Mouse (Mus musculus) cerebellum, postnatal 25 days (tissue): ENCODE results near the gene Fras1.

Experiments
- DNase-seq, 2 experiments: peaks; one replicate each; pipeline ENCODE4 v3.0.0; 2021; ENCODE audit warnings: mixed read lengths in 2 of 2

Fras1 gene

DNA sequence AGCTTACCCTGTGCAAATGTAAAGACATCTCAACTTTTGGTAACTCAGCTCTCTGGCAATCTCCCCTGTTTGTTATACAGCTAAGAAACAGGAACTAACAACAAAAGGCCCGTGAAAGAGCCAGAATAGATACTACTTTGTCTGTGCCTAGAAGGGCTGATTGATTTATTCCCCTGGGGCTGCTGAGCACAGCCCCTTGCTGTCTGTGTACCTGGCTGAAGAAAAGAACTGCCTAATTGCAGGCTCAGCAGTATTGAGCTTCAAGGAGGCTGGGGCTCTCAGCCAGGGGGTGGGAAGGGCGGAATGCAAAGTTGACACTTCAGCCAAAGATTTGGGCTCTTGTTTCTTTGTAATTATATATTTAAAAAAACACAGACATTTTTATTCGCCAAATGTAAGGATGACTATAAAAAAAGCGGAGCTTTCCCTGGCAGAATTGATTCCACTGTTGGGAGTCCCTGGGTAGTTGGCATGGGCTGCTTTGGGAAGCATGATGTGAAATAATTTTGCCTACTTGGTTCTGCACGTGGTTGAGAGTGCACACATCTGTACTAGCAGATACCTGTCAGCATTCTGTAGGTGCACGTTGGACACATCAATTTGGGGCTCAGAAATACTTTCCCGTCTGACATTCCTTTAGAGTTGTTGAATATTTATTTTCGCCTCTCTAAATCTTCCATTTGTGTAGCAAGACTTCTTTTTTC lies 31.5 kb downstream of the Fras1 start:
- no peak for DNase-seq

- DNase-seq, result no peak
Observed at GRCm38 (mm10) chr5:96408291-96408690, 34.5 kb downstream of the Fras1 start.

GRCm38 (mm10) chr5:96412754-96413394 lies 39.1 kb downstream of the Fras1 start:
- DNase-seq, result no peak

DNA sequence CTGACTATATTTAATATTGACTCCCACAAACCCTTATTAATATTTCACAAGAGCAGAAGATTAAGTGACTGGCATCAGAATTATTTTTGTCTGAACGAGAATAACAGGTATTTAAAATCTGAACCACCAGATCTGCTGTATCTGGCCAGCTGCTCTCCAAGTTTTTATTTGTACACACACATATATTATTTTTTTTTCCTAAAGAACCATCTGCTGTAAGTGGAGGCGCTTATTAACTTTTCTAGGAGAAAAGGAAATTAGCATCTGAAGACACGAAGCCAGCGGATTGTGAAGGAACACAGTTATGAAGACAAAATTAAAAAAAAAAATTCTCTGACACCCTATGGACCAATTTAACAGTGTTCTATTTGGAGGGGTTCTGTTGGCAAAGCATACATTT lies 43.4 kb downstream of the Fras1 start:
- DNase-seq, result no peak

DNA sequence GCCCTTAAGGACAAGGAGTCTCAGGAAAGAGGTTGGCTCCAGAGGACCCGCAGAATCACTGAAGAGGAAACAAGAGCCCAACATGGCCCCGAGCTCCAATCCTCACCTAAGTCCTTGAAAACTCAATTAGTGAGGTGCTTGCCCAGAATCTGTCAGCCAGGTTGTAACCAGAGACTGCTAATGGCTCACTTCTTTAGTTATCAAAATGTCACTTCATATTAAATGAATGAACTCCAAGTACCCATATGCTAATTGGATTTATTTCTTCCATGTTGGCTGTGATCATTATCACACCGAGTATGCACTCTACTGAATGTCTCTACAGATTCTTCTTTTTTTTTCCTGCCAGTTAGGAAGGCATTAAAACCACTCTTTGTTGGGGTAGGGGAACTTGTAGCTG lies 47.8 kb downstream of the Fras1 start:
- DNase-seq, result no peak

DNA sequence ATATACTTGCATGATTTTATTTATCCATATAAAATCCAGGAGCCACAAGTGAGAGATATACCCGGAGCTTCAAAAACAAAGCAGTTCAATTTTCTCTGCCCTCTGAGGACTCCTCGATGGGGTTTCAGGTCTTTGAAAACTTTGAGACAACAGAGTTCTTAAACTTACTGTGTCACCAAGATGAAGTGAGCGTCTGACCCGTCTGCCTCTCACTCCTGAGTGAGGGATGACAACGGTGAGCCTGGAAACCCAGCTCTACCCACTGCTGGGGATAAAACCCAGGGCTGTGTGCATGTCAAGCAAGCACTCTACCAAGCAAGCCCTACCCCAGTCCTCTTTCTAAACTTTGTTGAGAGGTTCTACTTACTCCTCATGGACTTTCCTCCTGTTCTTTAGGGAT lies 49.0 kb downstream of the Fras1 start:
- DNase-seq, result no peak

DNA sequence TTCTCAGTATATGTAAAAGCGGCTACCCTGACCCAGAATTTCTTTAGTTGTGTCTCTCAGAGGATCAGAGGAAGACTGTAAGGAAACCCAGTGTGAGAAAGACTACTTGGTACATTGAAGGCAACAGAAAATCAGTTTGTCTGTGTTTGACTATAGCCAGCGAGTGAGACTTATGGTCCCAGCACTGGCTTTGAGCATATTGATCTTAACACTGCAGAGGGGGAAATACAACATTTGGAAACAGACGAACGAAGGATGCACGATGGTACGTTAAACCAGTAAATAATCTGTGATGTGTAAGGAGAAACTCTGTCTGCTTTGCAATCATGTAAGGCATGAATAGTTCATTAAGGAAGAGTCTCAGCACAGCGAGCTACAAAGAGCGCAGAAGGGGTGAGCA lies 51.6 kb downstream of the Fras1 start:
- no peak for DNase-seq

DNA sequence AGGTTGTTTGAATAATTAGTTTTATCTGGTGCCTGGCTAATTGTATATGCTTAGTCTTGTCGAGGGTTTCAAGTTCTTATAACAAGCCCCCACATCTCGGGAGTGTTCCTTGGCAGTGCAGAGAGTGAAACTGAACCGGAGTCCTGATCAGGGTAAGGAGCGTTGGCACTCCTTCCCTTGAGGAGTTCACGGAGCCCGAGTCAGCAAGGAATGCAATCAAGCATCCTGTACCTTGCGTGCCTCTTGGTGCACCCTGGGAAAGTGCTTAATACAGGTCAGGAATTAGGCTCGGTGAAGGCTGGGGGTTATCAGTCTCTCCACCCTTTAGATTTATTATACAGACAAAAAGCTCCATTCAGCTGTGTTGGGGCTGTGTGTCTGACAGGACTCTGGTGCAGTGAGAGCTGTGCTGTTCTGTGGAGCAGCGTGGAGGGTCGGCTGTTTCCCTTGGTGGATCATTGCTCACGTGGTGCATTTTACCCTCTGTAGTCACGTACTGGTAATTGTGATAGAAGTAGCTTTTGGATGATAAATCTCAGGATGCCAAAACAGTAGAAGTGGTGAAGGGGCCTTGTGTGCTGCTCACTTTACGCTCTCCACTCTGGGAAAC lies 55.9 kb downstream of the Fras1 start:
- no peak for DNase-seq

DNA sequence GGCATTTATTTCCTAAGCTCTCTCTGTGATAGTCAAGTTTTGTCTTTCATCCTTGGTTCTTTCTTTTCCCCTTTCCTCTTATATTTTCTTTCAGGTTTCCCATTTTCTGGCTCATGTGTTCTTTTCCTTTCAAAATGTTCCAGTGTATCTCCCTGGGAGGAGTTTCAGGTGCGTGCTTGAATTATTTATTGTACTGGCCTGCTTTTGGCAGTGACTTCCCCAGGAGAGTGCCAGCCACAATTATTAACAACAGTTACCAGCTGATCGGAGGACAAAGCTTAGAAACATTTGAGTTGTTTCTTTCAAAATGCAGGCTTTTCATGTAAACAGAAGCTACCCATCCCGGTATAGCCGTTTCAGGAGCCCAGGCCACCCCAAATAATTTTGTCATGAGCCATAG lies 64.1 kb downstream of the Fras1 start:
- DNase-seq, result no peak

GRCm38 (mm10) chr5:96439811-96440210 lies 66.1 kb downstream of the Fras1 start:
- DNase-seq, result no peak

GRCm38 (mm10) chr5:96447460-96447859 lies 73.7 kb downstream of the Fras1 start:
- no peak for DNase-seq

- DNase-seq, result no peak
Observed at GRCm38 (mm10) chr5:96452027-96452426, 78.3 kb downstream of the Fras1 start.

DNA sequence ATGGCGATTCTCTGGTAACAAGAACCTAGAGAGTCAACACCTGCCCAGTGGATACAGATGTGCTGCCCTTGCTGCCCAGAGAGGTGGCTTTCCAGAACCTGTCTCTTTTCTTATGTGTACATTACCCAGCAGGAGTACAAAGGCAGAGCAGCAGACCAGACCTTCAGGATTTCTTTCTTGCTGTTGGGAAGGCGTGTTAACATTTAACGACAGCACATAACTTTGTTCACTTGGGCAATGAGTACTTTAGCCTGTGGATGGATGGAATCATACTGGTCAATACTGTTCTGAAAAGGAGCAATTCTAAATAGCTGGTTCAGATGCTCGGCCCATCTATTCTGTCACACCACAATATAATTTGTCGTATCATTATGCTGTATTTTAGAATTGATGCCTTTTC lies 79.6 kb downstream of the Fras1 start:
- DNase-seq, result no peak

DNA sequence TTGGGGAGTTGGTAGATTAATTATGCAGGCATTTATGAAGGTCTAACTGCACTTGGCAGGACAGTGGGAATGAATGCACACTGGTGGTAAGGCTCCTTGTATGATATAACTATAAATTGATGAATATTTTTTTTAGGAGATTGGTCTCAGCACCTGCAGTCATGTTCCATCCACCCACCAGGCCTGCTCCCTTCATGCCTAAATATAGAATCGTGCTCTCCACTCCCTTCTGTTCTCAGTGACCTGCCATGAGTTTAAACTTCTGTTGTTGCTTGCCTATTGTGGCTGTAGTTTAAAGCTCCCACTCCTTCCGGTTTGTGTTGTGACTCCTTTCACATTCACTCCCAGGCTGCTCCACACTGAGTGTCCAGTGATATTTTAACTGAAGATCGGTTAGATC lies 80.7 kb downstream of the Fras1 start:
- no peak for DNase-seq

DNA sequence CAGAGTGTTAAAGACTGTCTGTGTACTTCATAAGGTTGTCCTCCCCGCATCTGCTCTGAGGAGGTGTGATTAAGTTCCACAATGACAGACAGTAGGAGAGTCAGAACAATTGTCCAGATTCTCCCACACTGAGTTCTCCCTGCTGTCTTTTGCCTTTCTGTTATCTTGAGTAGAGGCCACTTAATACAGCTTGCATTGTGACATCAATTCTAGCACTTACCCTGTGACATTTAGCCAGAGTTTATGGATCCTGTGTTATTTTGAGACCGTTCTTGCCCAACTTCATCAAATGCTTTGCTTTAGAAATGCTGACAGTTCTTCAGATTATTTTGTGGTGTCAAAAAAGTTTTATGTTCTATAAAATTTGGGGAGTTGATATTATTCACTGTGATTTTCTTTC lies 81.5 kb downstream of the Fras1 start:
- DNase-seq, result no peak

DNA sequence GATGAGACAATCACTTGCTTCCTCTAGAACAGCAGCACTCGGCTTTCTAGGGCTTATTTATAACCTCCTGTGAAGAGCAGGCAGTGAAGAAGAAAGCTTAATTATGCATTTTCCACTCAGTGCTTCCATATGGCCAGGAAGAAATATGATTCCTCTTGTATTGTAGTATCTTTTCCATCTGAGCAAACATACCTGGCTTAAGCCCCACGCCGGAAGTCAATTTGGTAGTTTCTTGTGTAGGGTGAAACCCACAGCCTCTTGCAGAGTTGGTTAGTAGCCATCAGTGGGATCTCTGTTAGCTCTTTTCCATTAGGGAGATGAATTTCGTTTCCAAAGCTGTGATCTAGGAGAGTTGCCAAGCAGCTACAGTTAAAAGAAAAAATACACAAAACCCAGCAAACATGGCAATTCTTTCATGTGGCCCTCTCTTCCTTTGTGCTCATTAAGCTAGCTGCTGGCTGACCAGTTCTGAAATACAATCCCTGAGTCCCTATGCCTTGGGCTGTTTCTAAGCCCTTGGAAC lies 83.7 kb downstream of the Fras1 start:
- no peak for DNase-seq

DNA sequence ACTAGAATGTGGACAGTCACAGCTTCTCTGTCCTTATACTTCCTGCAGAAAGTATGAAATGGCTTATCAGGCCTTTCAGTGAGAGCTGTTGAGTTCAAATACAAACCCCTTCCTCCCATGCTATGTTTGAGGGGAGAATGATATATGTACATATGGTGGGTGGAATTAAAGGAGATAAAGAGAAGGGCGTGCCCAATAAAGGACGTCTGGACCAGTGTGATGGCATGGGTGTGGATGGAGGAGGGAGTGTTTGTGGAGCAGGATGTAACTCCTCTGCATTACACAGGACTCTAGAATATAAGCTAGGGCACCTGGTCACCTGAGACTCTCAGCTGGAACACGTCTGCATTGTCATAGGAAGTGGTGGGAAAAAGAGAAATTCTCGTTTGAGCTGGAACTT lies 85.8 kb downstream of the Fras1 start:
- DNase-seq, result no peak

GRCm38 (mm10) chr5:96462197-96462596 lies 88.4 kb downstream of the Fras1 start:
- DNase-seq, result no peak

DNA sequence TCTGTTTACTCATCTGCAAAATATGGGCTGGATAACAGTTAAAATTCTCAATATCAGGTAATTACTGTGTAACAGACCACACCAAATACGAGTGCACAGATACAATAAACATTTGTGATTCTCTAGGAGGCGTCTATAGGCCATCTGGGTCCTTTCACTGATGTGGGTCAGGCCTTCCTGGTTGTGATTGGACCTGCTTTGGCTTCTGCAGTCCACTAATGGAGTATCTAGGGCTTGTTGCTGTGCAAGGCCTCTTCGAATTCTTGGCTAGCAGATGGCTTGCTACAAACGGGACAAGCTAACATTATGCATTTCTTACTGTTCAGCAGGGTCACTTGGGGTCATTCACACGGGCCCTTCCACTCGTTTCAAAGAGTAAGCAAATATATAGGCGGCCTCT lies 92.7 kb downstream of the Fras1 start:
- no peak for DNase-seq

- no peak for DNase-seq
Observed at GRCm38 (mm10) chr5:96471995-96472394, 98.2 kb downstream of the Fras1 start.

DNA sequence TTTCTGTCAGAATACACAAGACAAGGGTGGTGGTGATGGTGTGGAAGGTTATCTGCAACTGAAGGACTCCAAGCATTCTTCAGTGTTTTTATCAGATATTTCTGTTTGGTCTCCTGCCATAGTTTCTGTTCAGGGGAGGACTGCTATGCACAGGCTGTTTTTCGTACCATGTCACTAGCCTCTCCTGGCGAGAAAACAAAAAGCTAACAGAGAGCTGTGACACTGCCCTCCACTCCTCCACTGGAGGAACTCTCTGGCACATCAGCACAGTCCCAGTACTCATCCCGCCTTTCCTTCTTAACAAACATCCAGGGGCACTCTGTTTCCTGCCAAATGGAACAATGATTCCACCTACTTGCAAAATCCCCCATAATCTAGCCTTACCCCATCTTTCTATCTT lies 101.7 kb downstream of the Fras1 start:
- no peak for DNase-seq

DNA sequence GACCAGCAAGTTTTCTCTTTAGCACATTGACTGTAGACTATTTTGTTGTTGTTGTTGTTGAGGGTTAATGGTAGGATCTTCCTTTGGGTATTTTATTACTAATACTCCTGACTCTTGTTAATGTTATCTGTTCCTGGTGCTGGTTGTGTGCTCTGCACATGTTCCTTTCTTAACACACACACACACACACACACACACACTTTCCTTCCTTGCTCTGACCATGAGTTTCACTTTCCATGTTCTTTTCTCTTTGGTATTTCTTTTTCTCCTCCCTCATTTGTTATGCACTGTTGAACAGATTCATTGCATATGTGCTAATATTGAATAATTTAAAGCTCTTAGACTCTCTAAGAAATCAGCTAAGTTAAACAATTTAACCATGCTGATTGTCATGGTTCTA lies 105.2 kb downstream of the Fras1 start:
- no peak for DNase-seq

- no peak for DNase-seq
Observed at GRCm38 (mm10) chr5:96481159-96481558, 107.4 kb downstream of the Fras1 start.

DNA sequence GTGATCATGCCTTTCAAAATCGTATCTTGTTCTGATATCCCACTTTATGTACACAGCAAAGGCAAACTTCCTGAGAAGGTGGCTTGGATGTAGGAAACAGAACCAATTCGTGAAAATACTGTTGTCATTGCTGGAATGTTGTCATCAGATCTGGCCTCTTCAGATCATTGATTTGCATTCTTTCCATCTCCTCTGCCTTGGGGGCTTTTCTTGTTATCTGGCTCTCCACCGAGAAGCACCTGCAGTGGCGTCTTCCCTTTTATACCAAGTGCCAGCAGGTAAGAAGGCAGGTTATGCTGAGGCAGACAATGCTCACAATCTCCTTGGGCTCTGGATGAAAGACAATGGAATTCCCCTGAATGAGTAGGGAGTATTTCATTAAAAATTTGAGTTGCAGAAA lies 108.3 kb downstream of the Fras1 start:
- no peak for DNase-seq
